Mouse (Mus musculus) embryonic facial prominence, embryonic 11.5 days (tissue): ENCODE data around the gene Mprip. TPM values are rescaled to one million over a fixed set of nuclear protein-coding genes. Genes with fewer than 3 reads are reported as not detected.

Source experiments
- ATAC-seq: fragments of 200-750 bp; cut with Nextera tagmentation; replicated peaks from 2 replicates; pipeline ENCODE4 v1.8.0; 2017; ENCODE audit warnings: low read depth; ENCODE audit not compliant: insufficient number of reproducible peaks, low FRiP score, low TSS enrichment
- DNase-seq: peaks from one replicate; pipeline ENCODE4 v3.0.0-alpha.2; 2015; ENCODE audit warnings: low spot score
- H3K27ac ChIP-seq: fragments of 300-500 bp; sonication (generic); replicated peaks from 2 replicates; pipeline ENCODE4 v1.5.1; 2014; ENCODE audit warnings: mild to moderate bottlenecking, low read depth, low read length, control low read depth
- H3K27me3 ChIP-seq: fragments of 300-500 bp; sonication (generic); 2 replicates; pipeline ENCODE4 v1.6.1; 2014; ENCODE audit warnings: mild to moderate bottlenecking, low read length, moderate library complexity, mixed read lengths; ENCODE audit not compliant: control insufficient read depth, insufficient read depth
- H3K36me3 ChIP-seq: fragments of 300-500 bp; sonication (generic); replicated peaks from 2 replicates; pipeline ENCODE4 v1.6.1; 2014; ENCODE audit warnings: low read depth, mild to moderate bottlenecking, low read length, moderate library complexity, mixed read lengths; ENCODE audit not compliant: control insufficient read depth, insufficient read depth
- H3K4me1 ChIP-seq: fragments of 300-500 bp; sonication (generic); 2 replicates; pipeline ENCODE4 v1.6.1; 2014; ENCODE audit warnings: low read length, mixed read lengths; ENCODE audit not compliant: control insufficient read depth, insufficient read depth
- H3K4me2 ChIP-seq: fragments of 300-500 bp; sonication (generic); 2 replicates; pipeline ENCODE4 v1.6.1; 2014; ENCODE audit warnings: low read depth, mild to moderate bottlenecking, control low read depth, low read length, moderate library complexity
- H3K4me3 ChIP-seq: fragments of 300-500 bp; sonication (generic); 2 replicates; pipeline ENCODE4 v1.5.1; 2014; ENCODE audit warnings: low read depth, low read length, control low read depth
- H3K9ac ChIP-seq: fragments of 300-500 bp; sonication (generic); replicated peaks from 2 replicates; pipeline ENCODE4 v1.6.1; 2014; ENCODE audit warnings: mild to moderate bottlenecking, control low read depth, low read length
- H3K9me3 ChIP-seq: fragments of 300-500 bp; sonication (generic); replicated peaks from 2 replicates; pipeline ENCODE4 v1.6.1; 2016; ENCODE audit warnings: mild to moderate bottlenecking, low read length, inconsistent platforms, mixed read lengths; ENCODE audit not compliant: control insufficient read depth
- WGBS: fragments of 180-500 bp; shearing (Covaris S2); extraction: QIAGEN DNeasy Blood & Tissue Kit; methylation state at CpG from one replicate; pipeline ENCODE4 v1.1.7; 2014; 5-methylcytosine and 5-hydroxymethylcytosine counted together
- polyA plus RNA-seq: library from polyadenylated mRNA; unstranded; fragments of >200 nt; fragmentation: Nextera tagmentation; extraction: Ambion mirVana; gene quantifications from 2 replicates; pipeline ENCODE4 v1.2.1, GENCODE M21; 2014

Mprip gene
- polyA plus RNA-seq, 1 experiment from 2014 or later = 64.8 TPM

DNA sequence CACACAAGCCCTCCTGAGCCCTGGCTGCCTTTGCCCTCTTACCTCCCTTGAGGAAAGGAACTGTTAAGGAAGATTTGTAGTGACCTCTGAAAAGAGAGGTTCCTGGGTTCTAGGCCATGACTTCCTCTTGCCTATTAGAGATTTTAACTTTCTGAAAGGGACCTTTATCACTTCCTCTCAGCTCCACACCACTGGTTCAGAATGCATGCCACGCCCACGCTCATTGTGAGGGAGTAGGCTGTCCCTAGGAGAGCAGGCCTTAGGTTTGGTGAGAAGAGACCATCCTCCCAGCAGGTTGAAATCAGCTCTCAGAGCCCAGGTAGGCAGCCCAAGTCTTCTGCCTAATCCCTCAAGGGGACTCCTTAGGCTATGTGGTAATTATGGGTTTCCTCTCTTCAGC is 78.9 kb downstream of the Mprip start:
- H3K36me3 ChIP-seq = peaks cover 12% of the 10 kb centered on the region
- 88% methylated on average over 2 of the region's 2 CpGs for whole genome bisulfite sequencing
- no peak overlapping the region for H3K4me2 ChIP-seq
- no peaks in the 10 kb centered on the region for H3K4me1 ChIP-seq
- H3K27me3 ChIP-seq = no peaks in the 10 kb centered on the region
- H3K9me3 ChIP-seq = no peaks in the 10 kb centered on the region
- no peak for ATAC-seq
- H3K9ac ChIP-seq = no peak overlapping the region
- no peak overlapping the region for H3K27ac ChIP-seq
- no peak for DNase-seq
- H3K4me3 ChIP-seq = no peak overlapping the region

DNA sequence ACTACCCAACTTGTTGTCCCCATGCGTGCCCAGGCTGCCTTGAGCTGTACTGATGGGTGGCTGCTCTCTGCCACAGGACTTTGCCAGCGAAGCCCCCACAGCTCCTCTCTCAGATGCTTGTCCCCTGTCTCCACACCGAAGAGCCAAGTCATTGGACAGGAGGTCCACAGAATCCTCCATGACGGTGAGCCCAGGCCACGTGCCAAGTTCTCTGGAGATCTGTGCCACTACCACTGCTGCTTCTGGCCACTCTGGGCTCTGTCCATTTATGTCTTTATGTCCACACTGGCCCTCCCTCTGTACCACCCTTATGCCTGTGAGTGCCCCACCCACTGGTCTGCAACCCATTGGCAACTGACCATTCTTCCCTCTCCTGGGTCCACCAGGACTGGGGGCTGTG is 80.8 kb downstream of the Mprip start:
- no peaks in the 10 kb centered on the region for H3K4me1 ChIP-seq
- H3K27ac ChIP-seq = no peak overlapping the region
- 100% methylated on average over 5 of the region's 5 CpGs for WGBS
- DNase-seq (no peak), ATAC-seq (no peak)
- peaks cover 12% of the 10 kb centered on the region for H3K36me3 ChIP-seq
- H3K27me3 ChIP-seq = no peaks in the 10 kb centered on the region
- no peak overlapping the region for H3K4me2 ChIP-seq
- no peaks in the 10 kb centered on the region for H3K9me3 ChIP-seq
- no peak overlapping the region for H3K9ac ChIP-seq
- H3K4me3 ChIP-seq = no peak overlapping the region

DNA sequence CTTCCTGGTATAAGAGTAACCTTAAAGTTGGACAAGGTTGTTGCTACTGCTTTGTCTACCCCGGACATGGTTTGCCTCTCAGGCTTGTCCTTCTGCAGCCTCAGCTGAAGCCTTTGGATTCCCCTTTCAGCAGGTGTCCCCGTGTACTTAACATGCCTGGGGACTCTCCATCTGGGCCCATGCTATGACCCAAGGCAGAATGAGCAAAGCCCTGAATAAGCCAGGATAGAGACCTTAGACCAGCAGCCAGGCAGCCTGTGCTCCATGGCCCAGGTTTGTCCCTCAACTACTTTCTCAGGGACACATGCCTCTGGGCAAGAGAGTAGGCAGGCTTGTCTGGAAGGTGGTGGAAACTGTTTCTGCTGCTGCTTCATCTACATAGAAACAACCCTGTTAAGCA is 82.2 kb downstream of the Mprip start:
- DNase-seq = no peak
- 92% methylated on average over 2 of the region's 2 CpGs for WGBS
- Histone ChIP-seq H3K4me1 (no peaks in the 10 kb centered on the region), H3K4me3 (no peak overlapping the region), H3K27me3 (no peaks in the 10 kb centered on the region), H3K27ac (no peak overlapping the region), H3K9ac (no peak overlapping the region), H3K36me3 (peaks cover 8% of the 10 kb centered on the region), H3K9me3 (no peaks in the 10 kb centered on the region), H3K4me2 (no peak overlapping the region)
- ATAC-seq = no peak

DNA sequence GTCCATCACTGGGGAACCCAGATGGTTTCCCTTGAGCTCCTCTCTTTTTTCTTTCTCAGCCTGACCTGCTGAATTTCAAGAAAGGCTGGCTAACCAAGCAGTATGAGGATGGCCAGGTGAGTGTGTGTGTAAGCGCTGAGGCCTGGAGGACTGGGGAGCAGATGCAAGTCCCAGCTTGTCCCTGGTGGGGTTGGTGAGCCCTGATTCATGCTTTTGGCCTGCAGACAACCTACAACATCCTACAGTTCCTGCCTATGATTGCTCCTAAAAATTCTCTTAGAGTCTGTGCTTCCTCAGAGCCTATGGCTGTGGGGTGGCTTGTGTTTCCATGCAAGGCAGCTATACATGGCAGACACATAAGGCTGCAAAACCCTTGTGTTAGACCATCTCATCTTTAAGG is 82.6 kb downstream of the Mprip start:
- Histone ChIP-seq H3K4me3 (no peak overlapping the region), H3K36me3 (peaks cover 8% of the 10 kb centered on the region), H3K27me3 (no peaks in the 10 kb centered on the region), H3K9ac (no peak overlapping the region), H3K4me2 (no peak overlapping the region), H3K9me3 (no peaks in the 10 kb centered on the region), H3K27ac (no peak overlapping the region), H3K4me1 (no peaks in the 10 kb centered on the region)
- DNase-seq (peak; percentile 1), ATAC-seq (no peak)
- 100% methylated on average over 1 of the region's 1 CpGs for WGBS

DNA sequence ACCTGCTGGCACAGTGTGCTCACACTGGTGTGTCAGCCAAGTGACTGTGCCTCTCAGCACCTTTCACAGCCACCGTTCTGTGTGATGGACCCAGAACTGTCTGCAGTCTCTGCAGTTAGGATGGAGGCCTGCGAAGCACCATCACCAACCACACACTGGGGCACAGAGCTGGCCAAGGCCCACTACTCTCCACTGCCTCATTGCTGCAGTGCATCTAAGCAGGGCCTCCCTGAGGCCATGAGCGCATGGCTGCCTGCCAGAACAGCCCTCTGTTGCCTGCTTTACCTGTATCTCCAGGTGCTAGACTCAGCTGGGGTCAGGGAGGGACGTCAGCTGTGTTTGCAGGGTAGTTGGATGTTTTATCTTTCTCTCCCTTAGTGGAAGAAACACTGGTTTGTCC is 83.3 kb downstream of the Mprip start:
- 96% methylated on average over 4 of the region's 4 CpGs for WGBS
- no peaks in the 10 kb centered on the region for H3K4me1 ChIP-seq
- H3K4me2 ChIP-seq = no peak overlapping the region
- H3K9ac ChIP-seq = no peak overlapping the region
- H3K4me3 ChIP-seq = no peak overlapping the region
- H3K36me3 ChIP-seq = peaks cover 8% of the 10 kb centered on the region
- no peaks in the 10 kb centered on the region for H3K9me3 ChIP-seq
- DNase-seq (no peak), ATAC-seq (no peak)
- H3K27me3 ChIP-seq = no peaks in the 10 kb centered on the region
- no peak overlapping the region for H3K27ac ChIP-seq

DNA sequence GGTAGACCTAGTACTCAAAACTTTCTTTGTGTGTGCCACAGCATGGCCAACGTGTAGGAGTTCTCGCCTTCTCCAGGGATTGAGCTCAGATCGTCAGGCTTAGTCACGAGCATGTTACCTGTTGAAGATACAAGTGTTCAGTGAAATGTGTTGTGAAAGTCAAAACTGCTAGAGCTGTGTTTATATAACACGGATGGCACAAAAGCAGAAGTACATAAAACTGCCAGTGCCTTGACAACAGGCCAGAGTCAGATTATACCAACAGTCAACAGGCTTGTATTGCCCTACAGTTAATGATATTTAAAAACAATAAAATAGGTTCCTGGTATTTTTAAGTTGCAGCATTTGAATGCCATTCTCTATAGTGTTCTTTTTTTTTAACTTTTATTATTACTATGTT is 84.7 kb downstream of the Mprip start:
- no peak overlapping the region for H3K9ac ChIP-seq
- DNase-seq (no peak), ATAC-seq (no peak)
- H3K36me3 ChIP-seq = peaks cover 4% of the 10 kb centered on the region
- H3K27me3 ChIP-seq = no peaks in the 10 kb centered on the region
- no peak overlapping the region for H3K27ac ChIP-seq
- H3K9me3 ChIP-seq = no peaks in the 10 kb centered on the region
- WGBS = 94% methylated on average over 5 of the region's 5 CpGs
- H3K4me2 ChIP-seq = no peak overlapping the region
- no peak overlapping the region for H3K4me3 ChIP-seq
- H3K4me1 ChIP-seq = no peaks in the 10 kb centered on the region

DNA sequence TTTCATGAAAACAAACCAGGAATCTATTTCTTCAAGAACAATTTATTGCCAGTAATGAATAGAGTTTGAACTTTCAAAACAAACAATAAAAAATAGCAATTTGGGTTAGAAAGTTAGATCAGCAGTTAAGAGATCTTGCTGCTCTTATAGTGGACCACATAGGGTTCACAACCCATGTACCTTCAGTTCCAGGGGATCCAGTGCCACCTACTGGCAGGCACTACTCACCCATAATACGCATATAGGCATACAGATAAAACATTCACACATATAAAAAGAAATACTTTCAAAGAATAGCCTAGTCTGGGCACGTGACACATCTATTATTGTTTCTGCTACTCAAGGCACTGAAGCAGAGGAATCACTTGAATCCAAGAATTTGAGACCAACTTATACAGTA is 85.5 kb downstream of the Mprip start:
- no peaks in the 10 kb centered on the region for H3K27me3 ChIP-seq
- H3K27ac ChIP-seq = no peak overlapping the region
- WGBS = 89% methylated on average over 2 of the region's 2 CpGs
- H3K4me1 ChIP-seq = no peaks in the 10 kb centered on the region
- DNase-seq = peak; percentile 9
- no peaks in the 10 kb centered on the region for H3K9me3 ChIP-seq
- no peak for ATAC-seq
- H3K4me3 ChIP-seq = no peak overlapping the region
- H3K4me2 ChIP-seq = no peak overlapping the region
- no peak overlapping the region for H3K9ac ChIP-seq
- H3K36me3 ChIP-seq = peaks cover 4% of the 10 kb centered on the region

DNA sequence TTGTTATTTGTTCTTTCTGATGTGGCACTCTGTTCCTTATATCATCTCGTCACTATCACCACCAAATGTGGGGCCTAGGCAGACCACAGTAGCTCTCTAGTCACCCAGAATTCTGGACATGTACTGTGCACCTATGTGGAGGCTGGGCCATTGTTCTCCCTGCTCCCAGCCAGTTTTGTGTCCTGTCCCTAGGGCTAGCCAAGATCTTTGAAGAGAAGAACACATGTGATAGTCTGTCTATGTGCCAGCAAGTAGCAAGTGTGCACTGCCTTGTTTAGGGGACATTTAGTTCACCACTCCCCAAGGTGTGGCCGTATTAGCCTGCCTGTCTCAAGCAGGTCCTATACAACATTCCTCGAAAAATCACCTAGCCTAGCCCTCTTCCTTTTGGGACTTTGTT is 87.9 kb downstream of the Mprip start:
- H3K9ac ChIP-seq = no peak overlapping the region
- peaks cover 8% of the 10 kb centered on the region for H3K36me3 ChIP-seq
- H3K27ac ChIP-seq = no peak overlapping the region
- no peak overlapping the region for H3K4me2 ChIP-seq
- no peak for DNase-seq
- H3K4me1 ChIP-seq = no peaks in the 10 kb centered on the region
- no peaks in the 10 kb centered on the region for H3K9me3 ChIP-seq
- no peak for ATAC-seq
- H3K4me3 ChIP-seq = no peak overlapping the region
- no peaks in the 10 kb centered on the region for H3K27me3 ChIP-seq
- WGBS = 89% methylated on average over 3 of the region's 3 CpGs
